Mouse (Mus musculus) kidney, adult 2 months (tissue): ENCODE measurements around the gene Sufu.

Experiments
- CTCF ChIP-seq: fragments of 200-500 bp; conservative IDR thresholded peaks from 2 replicates; pipeline ENCODE4 v1.5.1; 2011; ENCODE audit warnings: low read depth, mild to moderate bottlenecking, control low read depth, low read length, moderate library complexity, mixed read lengths; ENCODE audit not compliant: insufficient read depth, insufficient read length
- POLR2A ChIP-seq: fragments of 200-500 bp; IDR thresholded peaks from one replicate; pipeline ENCODE4 v1.6.1; 2011; ENCODE audit warnings: low read depth, low read length, control low read depth

GRCm38 (mm10) chr19:46389872-46390271 lies 6.8 kb upstream of the Sufu start:
- no peak for TF ChIP-seq POLR2A
- TF ChIP-seq CTCF, result peak; percentile 46
